Mouse (Mus musculus) brain, embryonic 14.5 days (tissue): Measurements from ENCODE around the gene Rell1.

Source experiments
- CTCF ChIP-seq: fragments of 200-500 bp; IDR thresholded peaks from 2 replicates; pipeline ENCODE4 v1.5.1; 2012; ENCODE audit warnings: inconsistent platforms, mild to moderate bottlenecking, moderate library complexity, borderline replicate concordance; ENCODE audit not compliant: insufficient read depth, insufficient read length; ENCODE audit errors: extremely low read depth
- POLR2A ChIP-seq: fragments of 200-500 bp; IDR thresholded peaks from 2 replicates; pipeline ENCODE4 v1.6.1; 2012; ENCODE audit warnings: mild to moderate bottlenecking, inconsistent platforms, borderline replicate concordance; ENCODE audit not compliant: poor library complexity, insufficient read depth, insufficient read length, severe bottlenecking; ENCODE audit errors: extremely low read depth

- TF ChIP-seq POLR2A, result no peak
- no peak for TF ChIP-seq CTCF
These were observed 26.8 kb downstream of the Rell1 start for GRCm38 (mm10) chr5:63941891-63942290.
